Mouse (Mus musculus) limb, embryonic 11.5 days (tissue): ENCODE results near the gene 4933427I04Rik. TPM values are rescaled to one million over a fixed set of nuclear protein-coding genes. Genes with fewer than 3 reads are reported as not detected.

ENCODE experiments used
- ATAC-seq: fragments of 200-750 bp; cut with Nextera tagmentation; 2 replicates; pipeline ENCODE4 v1.8.0; 2017; ENCODE audit warnings: low read depth; ENCODE audit not compliant: insufficient number of reproducible peaks, low FRiP score, low TSS enrichment
- DNase-seq: peaks from one replicate; pipeline ENCODE4 v3.0.0-alpha.2; 2015; ENCODE audit warnings: low spot score
- H3K27ac ChIP-seq: fragments of 300-500 bp; sonication (generic); replicated peaks from 2 replicates; pipeline ENCODE4 v1.5.1; 2014; ENCODE audit warnings: low read depth, mild to moderate bottlenecking, low read length
- H3K27me3 ChIP-seq: fragments of 300-500 bp; sonication (generic); 2 replicates; pipeline ENCODE4 v1.6.1; 2014; ENCODE audit warnings: mild to moderate bottlenecking, low read length, mixed read lengths; ENCODE audit not compliant: control insufficient read depth, insufficient read depth
- H3K36me3 ChIP-seq: fragments of 300-500 bp; sonication (generic); 2 replicates; pipeline ENCODE4 v1.6.1; 2014; ENCODE audit warnings: mild to moderate bottlenecking, low read length, moderate library complexity, mixed read lengths; ENCODE audit not compliant: control insufficient read depth, insufficient read depth
- H3K4me1 ChIP-seq: fragments of 300-500 bp; sonication (generic); 2 replicates; pipeline ENCODE4 v1.6.1; 2014; ENCODE audit warnings: low read length, mixed read lengths; ENCODE audit not compliant: control insufficient read depth, insufficient read depth
- H3K4me2 ChIP-seq: fragments of 300-500 bp; sonication (generic); 2 replicates; pipeline ENCODE4 v1.6.1; 2014; ENCODE audit warnings: low read depth, mild to moderate bottlenecking, moderate library complexity; ENCODE audit not compliant: severe bottlenecking
- H3K4me3 ChIP-seq: fragments of 300-500 bp; sonication (generic); 2 replicates; pipeline ENCODE4 v1.5.1; 2014; ENCODE audit warnings: low read depth, low read length
- H3K9ac ChIP-seq: fragments of 300-500 bp; sonication (generic); 2 replicates; pipeline ENCODE4 v1.6.1; 2014; ENCODE audit warnings: mild to moderate bottlenecking, low read length
- H3K9me3 ChIP-seq: fragments of 300-500 bp; sonication (generic); 2 replicates; pipeline ENCODE4 v1.6.1; 2016; ENCODE audit warnings: low read length; ENCODE audit not compliant: control insufficient read depth
- WGBS: fragments of 180-500 bp; shearing (Covaris S2); extraction: QIAGEN DNeasy Blood & Tissue Kit; methylation state at CpG from one replicate; pipeline ENCODE4 v1.1.7; 2014; 5-methylcytosine and 5-hydroxymethylcytosine counted together
- polyA plus RNA-seq: library from polyadenylated mRNA; unstranded; fragments of >200 nt; fragmentation: Nextera tagmentation; extraction: Ambion mirVana; gene quantifications from 2 replicates; pipeline ENCODE4 v1.2.1, GENCODE M21; 2014

Gene 4933427I04Rik
- 0.11 TPM in 1 of 2 replicates, not detected in the other for polyA plus RNA-seq

DNA sequence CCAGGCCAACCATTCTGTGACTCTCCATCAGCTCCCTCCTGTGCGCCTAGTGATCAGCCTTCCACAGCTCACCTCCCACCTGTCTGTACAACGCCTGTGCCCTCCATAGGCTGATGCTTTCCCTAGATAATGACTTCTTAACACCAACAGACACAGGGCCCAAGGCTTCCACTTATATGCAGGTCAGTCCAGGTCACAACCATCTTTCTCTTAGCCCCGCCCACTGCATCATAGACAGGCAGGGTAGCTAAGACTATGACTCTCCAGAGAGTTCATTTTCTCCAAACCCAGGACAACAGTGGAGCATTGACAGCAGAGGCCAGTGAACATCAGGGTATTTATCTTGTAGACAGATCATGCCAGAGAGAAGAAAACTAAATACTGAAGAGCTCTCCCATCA is at the start of gene 4933427I04Rik:
Gene 4933427I04Rik, plus strand, starts transcription at position 301 of the 400 bp plus-strand sequence.
- Histone ChIP-seq H3K9ac (no peak within 1 kb of the TSS), H3K9me3 (no peaks in the 10 kb centered on the region), H3K4me3 (no peak within 1 kb of the TSS), H3K36me3 (no peaks in the 10 kb centered on the region), H3K27ac (no peak within 1 kb of the TSS), H3K4me2 (no peak within 1 kb of the TSS), H3K27me3 (no peaks in the 10 kb centered on the region), H3K4me1 (no peaks in the 10 kb centered on the region)
- WGBS: 85% methylated on average over 3 of the region's 3 CpGs
- DNase-seq (no peak), ATAC-seq (no peak)

DNA sequence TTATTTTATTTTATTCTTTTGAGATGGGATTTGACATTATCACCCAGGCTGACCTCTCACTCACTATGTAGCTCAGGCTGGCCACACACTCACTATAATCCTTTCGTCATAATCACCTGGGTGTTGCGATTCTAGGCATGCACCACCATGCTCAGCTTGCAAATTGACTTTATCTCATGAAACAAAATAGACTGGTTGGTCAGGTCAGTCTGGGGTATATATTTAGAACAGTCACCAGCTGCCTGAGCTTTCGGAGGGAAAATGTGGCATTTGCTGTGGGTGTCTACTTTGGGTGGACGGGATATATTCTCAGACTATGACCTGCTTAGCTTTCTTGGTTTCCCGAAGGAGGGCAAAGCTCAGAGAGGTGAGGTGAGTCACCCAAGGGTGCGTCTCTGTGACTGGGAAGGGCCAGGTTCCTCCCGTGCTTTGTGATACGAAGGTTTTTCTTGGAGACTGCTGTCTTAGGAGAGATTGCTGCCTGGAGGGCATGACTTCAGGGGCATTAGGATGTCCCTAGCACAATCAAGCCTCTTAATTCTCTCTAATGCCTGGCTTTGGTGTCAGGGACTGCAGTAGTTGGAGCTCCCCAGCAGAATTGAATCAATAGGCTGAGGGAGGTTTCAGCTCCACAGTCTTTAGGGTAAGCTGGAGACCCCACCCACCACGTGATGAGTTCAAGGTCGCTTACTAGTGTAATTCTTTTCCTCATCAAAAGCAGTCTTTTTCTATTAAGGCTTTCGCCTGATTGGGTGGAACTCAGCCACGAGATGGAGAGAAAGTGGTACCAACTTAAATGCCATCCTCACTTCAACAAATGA is 48.8 kb upstream of the 4933427I04Rik start:
- DNase-seq: no peak
- Histone ChIP-seq H3K4me2 (no peak overlapping the region), H3K4me1 (no peaks in the 10 kb centered on the region), H3K4me3 (no peak overlapping the region), H3K36me3 (no peaks in the 10 kb centered on the region), H3K9ac (no peak overlapping the region), H3K27me3 (no peaks in the 10 kb centered on the region), H3K9me3 (no peaks in the 10 kb centered on the region), H3K27ac (no peak overlapping the region)
- WGBS: 83% methylated on average over 12 of the region's 12 CpGs
- no peak for ATAC-seq

DNA sequence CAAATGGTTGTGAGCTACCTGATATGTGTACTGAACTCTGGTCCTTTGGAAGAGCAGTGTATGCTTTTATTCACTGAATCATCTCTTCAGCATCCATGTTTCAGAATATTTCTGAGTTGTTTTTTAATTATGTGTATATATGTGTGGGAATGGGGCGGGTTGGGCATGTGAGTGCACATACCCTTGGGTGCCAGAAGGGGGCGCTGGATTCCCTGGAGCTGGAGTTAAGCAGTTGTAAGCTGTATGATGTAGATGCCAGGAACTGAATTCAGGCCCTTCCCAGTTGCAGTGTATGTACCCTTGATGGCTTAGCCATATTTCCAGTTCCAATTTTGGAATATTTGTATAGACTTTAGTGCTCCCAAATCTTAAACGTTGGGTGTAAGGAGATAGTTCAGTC is 47.0 kb upstream of the 4933427I04Rik start:
- H3K4me1 ChIP-seq: no peaks in the 10 kb centered on the region
- H3K4me3 ChIP-seq: no peak overlapping the region
- ATAC-seq: no peak
- H3K9me3 ChIP-seq: no peaks in the 10 kb centered on the region
- no peaks in the 10 kb centered on the region for H3K27me3 ChIP-seq
- H3K9ac ChIP-seq: no peak overlapping the region
- 82% methylated on average over 3 of the region's 3 CpGs for WGBS
- H3K4me2 ChIP-seq: no peak overlapping the region
- DNase-seq: no peak
- H3K36me3 ChIP-seq: no peaks in the 10 kb centered on the region
- no peak overlapping the region for H3K27ac ChIP-seq

DNA sequence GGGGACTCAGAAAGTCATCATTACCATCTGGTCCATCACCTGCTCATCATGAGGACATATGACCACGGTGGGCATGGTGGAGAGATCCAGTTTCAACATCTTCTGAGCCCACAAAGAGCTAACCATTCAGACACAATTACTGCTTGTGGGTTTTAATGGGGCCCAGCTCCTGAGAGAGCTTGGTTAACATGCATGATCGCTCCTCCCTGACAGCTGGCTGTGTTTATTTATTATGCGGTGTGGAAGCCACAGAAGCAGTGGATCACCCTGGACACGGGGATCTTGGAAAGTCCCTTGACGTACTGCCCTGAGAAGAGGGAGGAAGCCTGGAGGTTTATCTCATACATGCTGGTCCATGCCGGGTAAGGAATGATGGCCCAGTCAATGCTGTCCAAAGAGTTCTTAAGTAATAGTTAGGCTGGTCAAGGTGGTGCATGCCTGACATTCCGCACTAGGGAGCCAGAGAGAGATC is 45.4 kb upstream of the 4933427I04Rik start:
- ATAC-seq: no peak
- H3K4me2 ChIP-seq: no peak overlapping the region
- H3K36me3 ChIP-seq: no peaks in the 10 kb centered on the region
- DNase-seq: no peak
- no peaks in the 10 kb centered on the region for H3K4me1 ChIP-seq
- H3K9ac ChIP-seq: no peak overlapping the region
- no peak overlapping the region for H3K4me3 ChIP-seq
- no peaks in the 10 kb centered on the region for H3K9me3 ChIP-seq
- H3K27ac ChIP-seq: no peak overlapping the region
- 75% methylated on average over 7 of the region's 7 CpGs for WGBS
- H3K27me3 ChIP-seq: no peaks in the 10 kb centered on the region

DNA sequence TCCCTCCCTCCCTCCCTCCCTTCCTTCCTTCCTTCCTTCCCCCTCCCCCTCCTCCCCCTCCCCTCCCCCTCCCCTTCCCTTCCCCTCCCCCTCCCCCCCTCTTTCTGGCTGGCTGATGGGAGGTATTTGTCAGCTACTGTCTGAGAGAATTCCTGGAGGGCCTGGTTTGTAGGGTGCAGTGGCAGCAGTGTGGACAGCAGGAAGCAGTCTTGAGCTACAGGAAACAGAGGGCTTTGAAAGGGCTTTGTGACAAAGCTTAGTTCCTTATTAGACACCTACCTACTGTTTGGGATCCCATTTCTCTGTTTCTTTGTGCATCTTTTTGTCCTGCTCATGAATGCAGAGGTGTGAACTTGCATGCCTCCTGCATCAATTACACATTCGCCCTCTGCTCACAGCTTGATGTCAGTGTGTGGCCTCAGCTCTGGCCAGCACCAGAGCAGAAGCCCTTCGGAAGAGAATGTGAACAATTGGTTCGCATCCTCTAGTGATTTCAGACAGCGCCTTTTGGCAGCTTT is 40.3 kb upstream of the 4933427I04Rik start:
- no peaks in the 10 kb centered on the region for H3K9me3 ChIP-seq
- H3K9ac ChIP-seq: no peak overlapping the region
- H3K4me3 ChIP-seq: no peak overlapping the region
- H3K4me2 ChIP-seq: no peak overlapping the region
- no peaks in the 10 kb centered on the region for H3K36me3 ChIP-seq
- H3K27me3 ChIP-seq: no peaks in the 10 kb centered on the region
- H3K4me1 ChIP-seq: no peaks in the 10 kb centered on the region
- no peak overlapping the region for H3K27ac ChIP-seq
- ATAC-seq (no peak), DNase-seq (peak; percentile 23)
- WGBS: 42% methylated on average over 4 of the region's 4 CpGs

DNA sequence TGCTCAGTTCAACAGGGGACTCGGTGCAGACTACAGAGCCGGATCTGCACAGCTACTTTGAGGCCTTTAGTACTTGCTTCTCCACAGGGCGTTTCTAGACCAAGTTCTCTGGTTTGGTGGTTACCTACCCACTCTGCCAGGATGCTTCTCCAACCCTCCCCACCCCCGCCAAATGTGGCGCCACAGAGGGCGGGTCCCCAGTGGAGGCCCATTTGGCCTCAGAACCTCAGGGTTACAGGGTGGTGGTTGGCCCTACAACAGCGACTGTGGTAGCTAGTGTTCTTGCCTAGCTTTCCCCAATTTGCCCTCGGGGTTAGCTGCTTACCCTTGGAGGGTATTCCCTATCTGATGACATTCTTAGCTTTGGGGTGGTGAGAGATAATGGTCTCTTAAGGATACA is 17.4 kb upstream of the 4933427I04Rik start:
- no peaks in the 10 kb centered on the region for H3K27me3 ChIP-seq
- H3K27ac ChIP-seq: no peak overlapping the region
- DNase-seq (no peak), ATAC-seq (no peak)
- H3K4me3 ChIP-seq: no peak overlapping the region
- H3K4me1 ChIP-seq: no peaks in the 10 kb centered on the region
- H3K9ac ChIP-seq: no peak overlapping the region
- H3K4me2 ChIP-seq: no peak overlapping the region
- WGBS: 85% methylated on average over 8 of the region's 8 CpGs
- H3K9me3 ChIP-seq: no peaks in the 10 kb centered on the region
- no peaks in the 10 kb centered on the region for H3K36me3 ChIP-seq

DNA sequence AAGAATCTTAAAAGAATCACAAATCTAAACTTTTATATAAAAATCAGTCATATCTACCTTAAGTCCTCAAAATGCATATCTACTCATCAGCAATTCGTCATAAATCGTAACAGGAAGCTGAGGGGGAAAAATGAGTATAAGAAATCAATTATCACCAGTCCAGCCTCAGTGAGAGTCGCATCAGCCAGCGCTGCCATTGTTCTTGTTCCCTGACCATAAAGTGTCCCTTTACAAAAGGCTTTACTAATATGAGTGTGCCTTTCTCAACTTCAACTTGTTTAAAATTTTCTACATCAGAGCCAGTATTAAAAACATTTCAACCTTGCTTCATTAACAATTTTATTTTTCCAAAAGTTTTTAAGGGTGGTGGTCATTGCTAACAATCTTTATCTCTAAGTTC is 2.6 kb upstream of the 4933427I04Rik start:
- 78% methylated on average over 4 of the region's 4 CpGs for WGBS
- Histone ChIP-seq H3K9me3 (no peaks in the 10 kb centered on the region), H3K4me3 (no peak overlapping the region), H3K4me2 (no peak overlapping the region), H3K4me1 (no peaks in the 10 kb centered on the region), H3K27me3 (no peaks in the 10 kb centered on the region), H3K36me3 (no peaks in the 10 kb centered on the region), H3K9ac (no peak overlapping the region), H3K27ac (no peak overlapping the region)
- ATAC-seq (no peak), DNase-seq (no peak)

DNA sequence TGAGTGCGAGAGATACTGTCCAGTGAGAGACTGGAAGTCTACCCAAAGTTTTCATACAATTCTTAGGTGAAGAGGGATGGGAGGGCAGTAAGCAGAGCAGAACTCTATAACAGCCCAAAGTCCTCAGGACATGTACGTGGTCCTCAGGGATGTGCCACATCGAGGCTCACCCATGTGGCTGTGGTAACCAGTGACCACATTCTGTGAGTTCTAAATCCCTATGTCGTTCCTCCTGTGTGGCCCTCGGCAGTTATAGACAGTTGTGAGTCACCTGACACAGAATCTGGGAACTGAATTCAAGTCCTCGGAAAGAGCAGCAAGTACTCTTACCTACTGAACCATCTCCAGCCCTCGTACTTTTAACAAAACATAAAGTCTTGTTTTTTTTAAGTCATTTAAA is 1.4 kb upstream of the 4933427I04Rik start:
- Histone ChIP-seq H3K4me3 (no peak overlapping the region), H3K4me2 (no peak overlapping the region), H3K27ac (no peak overlapping the region), H3K36me3 (no peaks in the 10 kb centered on the region), H3K27me3 (no peaks in the 10 kb centered on the region), H3K9ac (no peak overlapping the region), H3K4me1 (no peaks in the 10 kb centered on the region), H3K9me3 (no peaks in the 10 kb centered on the region)
- DNase-seq (no peak), ATAC-seq (no peak)
- WGBS: 89% methylated on average over 7 of the region's 7 CpGs
